19 mouse cellular contexts compared by ENCODE assay signal in genomic region chr14:74650001-74650400, GRCm38 (mm10).
"Had no signal": no experiment of that assay in that cellular context is flagged by ENCODE, and none has a peak within 500 bp of the region (broad histone marks: within the 10 kb centered on the region; RNA-seq: fewer than 3 reads in every experiment).

No protein-coding gene starts in this region.

- H3K27ac ChIP-seq: kidney, postnatal 0 days; left cerebral cortex, adult 2 months; limb, embryonic 13.5 days; liver, embryonic 13.5 days; lung, embryonic 15.5 days; stomach, embryonic 15.5 days had no signal

- H3K4me1 ChIP-seq: limb, embryonic 13.5 days; stomach, embryonic 15.5 days had no signal

- H3K4me2 ChIP-seq: limb, embryonic 13.5 days; liver, embryonic 13.5 days; lung, embryonic 15.5 days; midbrain, embryonic 11.5 days; stomach, embryonic 15.5 days had no signal

- H3K4me3 ChIP-seq: left cerebral cortex, adult 2 months; limb, embryonic 13.5 days; liver, embryonic 13.5 days; lung, embryonic 15.5 days; megakaryocyte, embryonic 14.5 days; stomach, embryonic 15.5 days had no signal

- H3K36me3 ChIP-seq: limb, embryonic 13.5 days; liver, embryonic 13.5 days; lung, embryonic 15.5 days; stomach, embryonic 15.5 days had no signal

- H3K9me3 ChIP-seq: limb, embryonic 13.5 days; liver, embryonic 13.5 days; lung, embryonic 15.5 days; megakaryocyte, embryonic 14.5 days; stomach, embryonic 15.5 days had no signal

- DNase-seq: kidney, adult 2 months; layer of hippocampus, postnatal 36 days; liver, embryonic 13.5 days; lung, adult 18-20 months; lung, postnatal 10 days; lung, postnatal 36 days; midbrain, embryonic 14.5 days; right cerebral cortex, adult 18-20 months; right cerebral cortex, postnatal 14 days; right cerebral cortex, postnatal 4 days; spleen, adult 18-20 months; thymus, postnatal 25 days had no signal

- H3K27me3 ChIP-seq: liver, embryonic 13.5 days; lung, embryonic 15.5 days; megakaryocyte, embryonic 14.5 days; stomach, embryonic 15.5 days had no signal

- H3K9ac ChIP-seq: limb, embryonic 13.5 days; liver, embryonic 13.5 days; lung, embryonic 15.5 days; stomach, embryonic 15.5 days had no signal
